Mouse (Mus musculus) heart, embryonic 14.5 days (tissue): Measurements from ENCODE around the gene Gm3594. TPM values are rescaled to one million over a fixed set of nuclear protein-coding genes. Genes with fewer than 3 reads are reported as not detected.
"Not testable (repeated sequence)": the region's sequence is repeated elsewhere in the genome, so short reads cannot be mapped to it uniquely, and the experiment has no call there.

Source experiments
- ATAC-seq: fragments of 200-750 bp; cut with Nextera tagmentation; 2 replicates; pipeline ENCODE4 v1.8.0; 2017; ENCODE audit warnings: low read depth, moderate TSS enrichment; ENCODE audit not compliant: insufficient number of reproducible peaks, insufficient read depth, low FRiP score
- H3K27ac ChIP-seq, 2 experiments: fragments of 200-500 bp in 1 of 2; fragments of 300-500 bp in 1 of 2; sonication (generic) in 1 of 2; replicated peaks in 1 of 2; 2 replicates each; pipeline ENCODE4 v1.5.1; 2012 to 2014; ENCODE audit warnings: low read depth in 2 of 2, low read length in 2 of 2, control low read depth in 1 of 2, mild to moderate bottlenecking in 1 of 2, mixed read lengths in 1 of 2; ENCODE audit not compliant: control insufficient read depth in 1 of 2, insufficient read depth in 1 of 2
- H3K27me3 ChIP-seq: fragments of 300-500 bp; sonication (generic); 2 replicates; pipeline ENCODE4 v1.6.1; 2014; ENCODE audit warnings: mild to moderate bottlenecking, low read length, control low read depth; ENCODE audit not compliant: control insufficient read depth, insufficient read depth
- H3K36me3 ChIP-seq: fragments of 300-500 bp; sonication (generic); 2 replicates; pipeline ENCODE4 v1.6.1; 2014; ENCODE audit warnings: mild to moderate bottlenecking, control low read depth, low read length, mixed read lengths; ENCODE audit not compliant: control insufficient read depth, insufficient read depth
- H3K4me1 ChIP-seq, 2 experiments: fragments of 200-500 bp in 1 of 2; fragments of 300-500 bp in 1 of 2; sonication (generic) in 1 of 2; 2 replicates each; pipeline ENCODE4 v1.6.1; 2012 to 2014; ENCODE audit warnings: low read length in 2 of 2, control low read depth in 1 of 2, mixed read lengths in 1 of 2; ENCODE audit not compliant: control insufficient read depth in 2 of 2, insufficient read depth in 2 of 2
- H3K4me2 ChIP-seq: fragments of 300-500 bp; sonication (generic); 2 replicates; pipeline ENCODE4 v1.6.1; 2014; ENCODE audit warnings: mild to moderate bottlenecking, low read length
- H3K4me3 ChIP-seq, 2 experiments: fragments of 200-500 bp in 1 of 2; fragments of 300-500 bp in 1 of 2; sonication (generic) in 1 of 2; 2 replicates each; pipeline ENCODE4 v1.5.1; 2012 to 2014; ENCODE audit warnings: low read length in 2 of 2, mild to moderate bottlenecking in 2 of 2, control low read depth in 1 of 2, low read depth in 1 of 2, moderate library complexity in 1 of 2; ENCODE audit not compliant: control insufficient read depth in 1 of 2, insufficient read depth in 1 of 2
- H3K9ac ChIP-seq: fragments of 300-500 bp; sonication (generic); 2 replicates; pipeline ENCODE4 v1.6.1; 2014; ENCODE audit warnings: mild to moderate bottlenecking, low read length
- H3K9me3 ChIP-seq: fragments of 300-500 bp; sonication (generic); 2 replicates; pipeline ENCODE4 v1.6.1; 2016; ENCODE audit warnings: low read length, control low read depth; ENCODE audit not compliant: control insufficient read depth
- WGBS: fragments of 180-500 bp; shearing (Covaris S2); extraction: QIAGEN DNeasy Blood & Tissue Kit; methylation state at CpG from one replicate; pipeline ENCODE4 v1.1.7; 2014; 5-methylcytosine and 5-hydroxymethylcytosine counted together
- polyA plus RNA-seq: library from polyadenylated mRNA; unstranded; fragments of >200 nt; fragmentation: Nextera tagmentation; extraction: Ambion mirVana; gene quantifications from 2 replicates; pipeline ENCODE4 v1.2.1, GENCODE M21; 2014

The Gm3594 gene
- polyA plus RNA-seq, 1 experiment from 2014 or later: not detected

- ATAC-seq, H3K4me1 ChIP-seq, H3K9me3 ChIP-seq, H3K27me3 ChIP-seq, H3K36me3 ChIP-seq, H3K9ac ChIP-seq, H3K27ac ChIP-seq: not testable (repeated sequence)
- Histone ChIP-seq H3K4me3 (peak overlapping the region; percentile 14 to 24; a peak in 3 of 4 replicates), H3K4me2 (peak overlapping the region; percentile 37)
- WGBS: 23% methylated on average over 18 of the region's 22 CpGs
These were observed 18.1 kb downstream of the Gm3594 start for GRCm38 (mm10) chr14:6426353-6426752.

- ATAC-seq, H3K9ac ChIP-seq, H3K4me3 ChIP-seq, H3K4me2 ChIP-seq, H3K36me3 ChIP-seq, H3K27ac ChIP-seq, H3K27me3 ChIP-seq, H3K9me3 ChIP-seq, H3K4me1 ChIP-seq: not testable (repeated sequence)
- no CpG with 5 or more reads among the region's 2 CpGs for WGBS
These were observed 32.0 kb downstream of the Gm3594 start, which contains the start of gene Gm3591 for GRCm38 (mm10) chr14:6412382-6412781. Gene Gm3591, minus strand, starts transcription at chr14:6412482.

GRCm38 (mm10) chr14:6390219-6390618, 54.2 kb downstream of the Gm3594 start, which contains the start of gene Gm16440:
Gene Gm16440, minus strand, starts transcription at chr14:6390319.
- WGBS: 76% methylated on average over 2 of the region's 4 CpGs
- H3K4me2 ChIP-seq, H3K36me3 ChIP-seq, H3K27me3 ChIP-seq, H3K9me3 ChIP-seq, ATAC-seq, H3K9ac ChIP-seq, H3K27ac ChIP-seq, H3K4me3 ChIP-seq, H3K4me1 ChIP-seq: not testable (repeated sequence)

Other genes starting within 250 kb of the Gm3594 start
- gene Gm21560, start 225.3 kb downstream of the Gm3594 start, polyA plus RNA-seq: not detected in 2 replicates
- 2.1 and 3.5 TPM in 2 replicates for gene Gm3411, start 157.4 kb downstream of the Gm3594 start, polyA plus RNA-seq
- 0.18 and 0.34 TPM in 2 replicates for gene Gm21103, start 139.8 kb downstream of the Gm3594 start, polyA plus RNA-seq
- not detected in 2 replicates for gene Gm3618, start 100.9 kb downstream of the Gm3594 start, polyA plus RNA-seq
- gene Gm16440, start 54.3 kb downstream of the Gm3594 start, polyA plus RNA-seq: not detected in 2 replicates
- 1.8 and 6.5 TPM in 2 replicates for gene Gm3591, start 32.1 kb downstream of the Gm3594 start, polyA plus RNA-seq
- not detected in 2 replicates for gene Gm8356, start 92.7 kb upstream of the Gm3594 start, polyA plus RNA-seq
- 0.77 and 1.3 TPM in 2 replicates for gene Gm3629, start 146.0 kb upstream of the Gm3594 start, polyA plus RNA-seq
- gene Gm3460, start 177.8 kb upstream of the Gm3594 start, polyA plus RNA-seq: not detected in 2 replicates
- gene Gm10251, start 239.6 kb upstream of the Gm3594 start, polyA plus RNA-seq: not detected in 2 replicates